Mouse (Mus musculus) E14TG2a.4 (cell line): ENCODE data around the gene Flvcr1.
"Not testable (repeated sequence)": the region's sequence is repeated elsewhere in the genome, so short reads cannot be mapped to it uniquely, and the experiment has no call there.

Source experiments
- H3K27me3 ChIP-seq: 2 replicates; pipeline ENCODE4 v1.6.1; 2014; ENCODE audit warnings: low read length, control low read depth; ENCODE audit not compliant: insufficient read depth
- H3K36me3 ChIP-seq: 2 replicates; pipeline ENCODE4 v1.6.1; 2014; ENCODE audit warnings: low read length, control low read depth; ENCODE audit not compliant: insufficient read depth
- H3K4me1 ChIP-seq: replicated peaks from 2 replicates; pipeline ENCODE4 v1.6.1; 2014; ENCODE audit warnings: low read depth, low read length, control low read depth
- H3K4me3 ChIP-seq: replicated peaks from 2 replicates; pipeline ENCODE4 v1.5.1; 2014; ENCODE audit warnings: mild to moderate bottlenecking, low read length
- H3K9me3 ChIP-seq: 2 replicates; pipeline ENCODE4 v1.6.1; 2014; ENCODE audit warnings: low read length, control low read depth
- CTCF ChIP-seq: conservative IDR thresholded peaks from 2 replicates; pipeline ENCODE4 v1.5.1; 2014; ENCODE audit warnings: low read length
- NANOG ChIP-seq: IDR thresholded peaks from 2 replicates; pipeline ENCODE4 v1.6.1; 2014; ENCODE audit warnings: borderline replicate concordance, low read length, mixed read lengths
- POU5F1 ChIP-seq: IDR thresholded peaks from 2 replicates; pipeline ENCODE4 v1.6.1; 2014; ENCODE audit warnings: low read length, borderline replicate concordance

The Flvcr1 gene

DNA sequence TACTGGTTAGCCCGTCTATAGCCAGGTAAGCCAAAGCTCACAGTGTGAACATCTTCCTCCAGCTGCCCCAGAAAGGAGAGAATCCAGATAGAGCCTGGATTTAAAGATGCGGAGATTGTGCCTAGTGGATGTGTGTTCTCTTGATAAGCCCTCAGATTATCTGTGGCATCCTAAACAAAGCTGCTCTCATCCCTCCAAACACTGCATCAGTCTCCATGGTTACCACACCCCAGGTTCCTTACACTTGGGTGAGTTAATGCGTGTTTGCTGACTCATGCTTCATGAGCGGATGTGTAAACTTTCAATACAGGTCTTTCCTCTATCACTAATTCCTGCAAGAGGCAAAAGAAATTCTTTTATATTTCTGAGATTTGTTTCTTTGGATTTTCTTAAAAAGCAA lies 9.7 kb upstream of the Flvcr1 start:
- Histone ChIP-seq H3K4me1 (peaks cover 30% of the 10 kb centered on the region), H3K36me3 (no peaks in the 10 kb centered on the region), H3K4me3 (no peak overlapping the region), H3K27me3 (no peaks in the 10 kb centered on the region), H3K9me3 (no peaks in the 10 kb centered on the region)
- TF ChIP-seq POU5F1, result no peak
- no peak for TF ChIP-seq NANOG
- no peak for TF ChIP-seq CTCF

DNA sequence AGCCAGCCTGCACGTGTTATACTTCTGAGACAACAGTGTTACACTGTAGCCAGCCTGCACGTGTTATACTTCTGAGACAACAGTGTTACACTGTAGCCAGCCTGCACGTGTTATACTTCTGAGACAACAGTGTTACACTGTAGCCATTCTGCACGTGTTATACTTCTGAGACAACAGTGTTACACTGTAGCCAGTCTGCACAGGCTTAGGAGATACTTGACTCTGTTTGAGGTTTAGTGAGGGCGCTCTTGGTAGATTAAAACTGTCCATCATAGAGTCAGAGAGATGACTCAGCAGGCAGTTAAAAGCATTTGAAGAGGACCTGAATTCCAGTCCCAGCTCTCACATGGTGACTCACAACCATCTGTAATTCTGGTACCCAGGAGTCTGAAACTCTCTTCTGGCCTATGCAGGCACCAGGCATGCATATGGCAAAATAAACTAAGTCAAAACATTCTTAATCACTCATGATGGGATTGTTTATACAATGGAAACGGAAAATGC lies 5.0 kb upstream of the Flvcr1 start:
- not testable (repeated sequence) for H3K9me3 ChIP-seq, H3K4me3 ChIP-seq, H3K27me3 ChIP-seq, H3K36me3 ChIP-seq
- peaks cover 34% of the 10 kb centered on the region for H3K4me1 ChIP-seq

DNA sequence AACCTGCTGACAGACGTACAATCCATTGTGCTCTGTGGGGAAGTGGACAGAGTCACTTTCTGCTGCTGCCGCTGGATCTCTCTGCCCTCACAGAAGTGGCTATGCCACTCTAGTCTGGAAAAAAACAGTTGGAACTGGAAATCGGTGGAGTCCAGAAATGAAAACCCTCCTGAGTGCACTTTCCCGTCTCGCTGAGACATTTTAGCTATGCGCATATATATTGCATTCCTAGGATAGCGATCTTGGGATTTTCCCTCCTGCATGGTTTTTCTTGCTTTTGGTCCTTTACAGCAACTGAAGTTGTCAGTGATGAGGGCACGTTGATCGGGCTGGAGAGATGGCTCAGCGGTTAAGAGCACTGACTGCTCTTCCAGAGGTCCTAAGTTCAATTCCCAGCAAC lies 4.2 kb upstream of the Flvcr1 start:
- TF ChIP-seq CTCF, result no peak
- TF ChIP-seq POU5F1, result peak; percentile 50; the same call in 1 of the 2 replicates
- H3K4me1 ChIP-seq, result peaks cover 31% of the 10 kb centered on the region
- H3K27me3 ChIP-seq, result no peaks in the 10 kb centered on the region
- H3K36me3 ChIP-seq, result no peaks in the 10 kb centered on the region
- H3K9me3 ChIP-seq, result no peaks in the 10 kb centered on the region
- H3K4me3 ChIP-seq, result no peak overlapping the region

DNA sequence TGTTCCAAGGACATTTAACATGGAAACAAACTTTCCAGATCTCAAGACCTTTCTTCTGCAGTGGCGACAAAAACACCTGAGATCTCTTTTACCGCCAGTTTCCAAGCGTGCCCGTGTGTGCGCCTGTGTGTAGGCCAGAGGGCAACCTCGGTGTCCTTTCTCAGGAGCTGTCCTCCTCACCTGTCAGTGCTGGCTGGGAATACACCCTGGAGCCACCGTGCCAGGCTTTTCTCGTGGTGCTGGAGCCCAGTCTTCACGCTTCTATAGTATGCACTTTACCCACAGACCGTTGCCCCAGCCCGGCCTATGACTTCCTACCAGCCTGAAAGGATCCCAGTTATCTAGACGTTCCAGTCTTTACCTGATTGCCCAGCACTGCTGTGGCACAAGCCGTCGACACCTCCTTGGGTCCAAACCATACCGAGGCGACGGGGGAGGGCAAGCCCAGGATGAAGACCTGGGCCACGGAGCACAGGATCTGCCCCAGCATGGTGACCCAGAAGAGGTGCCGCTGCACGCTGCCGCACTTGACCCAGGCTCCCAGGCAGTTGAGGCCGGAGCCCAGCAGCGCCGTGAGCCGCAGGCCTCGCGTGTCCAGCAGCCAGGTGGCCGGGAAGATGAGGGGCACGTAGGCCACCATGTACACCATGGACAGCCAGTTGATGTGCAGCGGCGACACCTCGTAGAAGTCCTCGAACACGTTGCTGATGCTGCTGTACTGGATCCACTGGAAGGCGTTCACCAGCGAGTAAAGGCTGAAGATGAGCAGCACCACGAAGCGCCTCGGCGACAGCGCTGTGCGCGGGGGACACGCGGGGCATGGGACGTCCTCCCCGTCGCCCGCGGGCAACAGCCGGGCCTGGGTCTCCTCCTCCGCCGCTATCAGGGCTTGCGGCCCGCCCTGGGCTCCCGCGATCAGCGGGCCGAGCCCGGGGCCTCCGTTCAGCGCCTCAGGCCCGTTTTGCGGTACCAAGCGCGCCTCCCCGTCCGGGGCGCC lies 644 bp downstream of the Flvcr1 start:
- Histone ChIP-seq H3K4me3 (peak overlapping the region; percentile 90), H3K36me3 (peaks cover 19% of the 10 kb centered on the region), H3K27me3 (no peaks in the 10 kb centered on the region), H3K4me1 (peaks cover 32% of the 10 kb centered on the region), H3K9me3 (no peaks in the 10 kb centered on the region)
- TF ChIP-seq CTCF (no peak), POU5F1 (no peak), NANOG (no peak)

DNA sequence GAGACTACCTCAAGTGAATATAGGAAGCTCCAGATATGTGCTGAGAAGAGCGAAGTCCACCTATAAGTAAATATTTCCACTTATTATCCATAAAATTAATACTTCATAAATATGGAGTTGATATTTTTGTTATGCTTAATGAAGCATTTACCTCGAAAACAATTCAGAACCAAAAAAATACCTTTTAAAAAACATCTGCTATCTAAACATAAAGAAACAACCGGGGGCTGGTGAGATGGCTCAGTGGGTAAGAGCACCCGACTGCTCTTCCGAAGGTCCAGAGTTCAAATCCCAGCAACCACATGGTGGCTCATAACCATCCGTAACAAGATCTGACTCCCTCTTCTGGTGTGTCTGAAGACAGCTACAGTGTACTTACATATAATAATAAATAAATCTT lies 2.2 kb downstream of the Flvcr1 start:
- H3K4me3 ChIP-seq, H3K27me3 ChIP-seq, H3K9me3 ChIP-seq: not testable (repeated sequence)
- H3K36me3 ChIP-seq, result peaks cover 22% of the 10 kb centered on the region
- peaks cover 25% of the 10 kb centered on the region for H3K4me1 ChIP-seq

DNA sequence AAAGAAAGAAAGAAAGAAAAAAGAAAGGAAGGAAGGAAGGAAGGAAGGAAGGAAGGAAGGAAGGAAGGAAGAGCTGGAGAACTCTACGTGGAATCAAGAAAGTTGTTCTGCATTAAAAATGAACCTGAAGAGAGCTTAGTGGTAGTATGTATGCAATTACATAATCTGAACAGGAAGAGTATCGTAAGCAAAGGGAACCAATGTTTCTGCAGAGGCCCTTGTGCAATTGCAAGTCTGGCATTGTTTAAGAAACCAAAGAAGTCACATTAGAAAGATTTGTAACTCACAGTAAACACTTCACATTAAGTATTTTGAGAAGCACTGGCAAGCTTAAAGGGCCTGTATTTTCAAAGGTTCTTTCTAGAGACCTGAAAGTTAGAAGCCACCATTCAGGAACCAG lies 2.8 kb downstream of the Flvcr1 start:
- TF ChIP-seq CTCF (no peak), NANOG (no peak), POU5F1 (no peak)
- H3K27me3 ChIP-seq, result no peaks in the 10 kb centered on the region
- peaks cover 25% of the 10 kb centered on the region for H3K4me1 ChIP-seq
- H3K4me3 ChIP-seq, result no peak overlapping the region
- H3K36me3 ChIP-seq, result peaks cover 22% of the 10 kb centered on the region
- no peaks in the 10 kb centered on the region for H3K9me3 ChIP-seq

DNA sequence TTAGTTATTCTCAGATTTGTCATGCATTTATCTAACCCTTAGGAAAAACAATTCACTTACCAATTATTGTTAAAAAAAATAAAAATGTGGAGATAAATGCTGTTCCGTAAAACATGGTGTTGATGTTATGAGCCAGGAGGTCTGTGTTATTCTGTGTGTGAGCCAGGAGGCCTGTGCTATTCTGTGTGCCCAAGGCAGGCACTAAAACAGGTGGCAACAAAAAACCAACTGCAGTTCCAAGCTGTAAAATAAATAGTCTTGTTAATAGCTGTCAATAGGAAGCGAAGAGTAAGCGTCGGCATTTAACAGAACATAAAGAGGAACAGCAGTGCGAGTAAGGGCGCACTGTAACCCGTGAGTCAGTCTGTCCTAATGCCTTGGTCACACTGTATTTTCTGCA lies 4.9 kb downstream of the Flvcr1 start:
- H3K4me1 ChIP-seq, result peaks cover 17% of the 10 kb centered on the region
- no peaks in the 10 kb centered on the region for H3K9me3 ChIP-seq
- no peaks in the 10 kb centered on the region for H3K27me3 ChIP-seq
- peaks cover 22% of the 10 kb centered on the region for H3K36me3 ChIP-seq
- H3K4me3 ChIP-seq, result no peak overlapping the region
- no peak for TF ChIP-seq NANOG
- TF ChIP-seq CTCF, result no peak
- TF ChIP-seq POU5F1, result no peak

DNA sequence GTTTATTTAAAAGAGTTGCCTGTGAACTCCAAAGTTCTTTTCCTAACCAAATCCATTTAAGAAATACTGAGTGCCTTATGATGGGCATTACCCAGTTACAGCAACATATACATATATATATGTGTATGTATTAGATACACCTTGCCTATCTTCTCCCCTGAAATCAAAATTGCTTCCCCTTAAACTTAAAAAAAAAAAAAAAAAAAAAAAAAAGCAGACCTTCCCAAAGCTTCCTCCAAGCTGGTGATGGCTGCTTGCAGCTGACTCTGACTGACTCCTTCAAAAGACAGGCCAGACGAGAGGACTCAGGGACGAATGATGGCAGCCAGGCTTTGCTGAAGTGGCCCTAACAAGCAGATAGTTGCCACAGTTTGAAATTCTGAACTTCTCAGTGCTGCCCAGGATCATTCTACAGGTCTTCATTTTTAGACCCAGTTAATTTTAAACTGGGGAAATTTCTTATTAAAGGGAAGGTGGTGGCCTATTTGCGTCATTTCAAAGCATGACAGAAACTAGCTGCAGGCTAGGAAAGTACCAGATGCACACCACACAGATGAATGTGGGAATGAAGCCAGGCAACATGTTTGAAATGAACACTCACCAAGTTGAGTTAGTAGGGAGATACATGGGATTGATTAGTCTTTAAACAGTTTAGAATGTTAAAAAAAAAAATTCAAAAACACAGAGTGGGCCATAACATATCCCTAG lies 5.6 kb downstream of the Flvcr1 start:
- Histone ChIP-seq H3K9me3 (no peaks in the 10 kb centered on the region), H3K4me3 (no peak overlapping the region), H3K36me3 (peaks cover 24% of the 10 kb centered on the region), H3K4me1 (peaks cover 18% of the 10 kb centered on the region), H3K27me3 (no peaks in the 10 kb centered on the region)
- TF ChIP-seq POU5F1 (no peak), CTCF (no peak), NANOG (no peak)
